Mouse (Mus musculus): ENCODE data around the gene Axin1.

- TF ChIP-seq CTCF (IDR thresholded peaks at IDR 0.05; ENCODE audit: low read depth, low read length) (no peak), EP300 (IDR thresholded peaks at IDR 0.05; ENCODE audit: insufficient read depth, low read depth, low read length) (no peak), POLR2A (IDR thresholded peaks at IDR 0.05; ENCODE audit: insufficient read depth, low read length) (no peak)
Measured at GRCm38 (mm10) chr17:26206392-26206791, 67.9 kb downstream of the Axin1 start.
